Mouse (Mus musculus) CH12F3 (cell line): ENCODE results near the gene Nfasc.

Source experiments
- in situ Hi-C: fragments of 300-500 bp; cut with MboI; formaldehyde crosslinking; loops from 2 replicates; pipeline ENCODE4 v1.14.3; 2020; ENCODE audit warnings: low sequenced_read_pairs

Gene Nfasc

DNA sequence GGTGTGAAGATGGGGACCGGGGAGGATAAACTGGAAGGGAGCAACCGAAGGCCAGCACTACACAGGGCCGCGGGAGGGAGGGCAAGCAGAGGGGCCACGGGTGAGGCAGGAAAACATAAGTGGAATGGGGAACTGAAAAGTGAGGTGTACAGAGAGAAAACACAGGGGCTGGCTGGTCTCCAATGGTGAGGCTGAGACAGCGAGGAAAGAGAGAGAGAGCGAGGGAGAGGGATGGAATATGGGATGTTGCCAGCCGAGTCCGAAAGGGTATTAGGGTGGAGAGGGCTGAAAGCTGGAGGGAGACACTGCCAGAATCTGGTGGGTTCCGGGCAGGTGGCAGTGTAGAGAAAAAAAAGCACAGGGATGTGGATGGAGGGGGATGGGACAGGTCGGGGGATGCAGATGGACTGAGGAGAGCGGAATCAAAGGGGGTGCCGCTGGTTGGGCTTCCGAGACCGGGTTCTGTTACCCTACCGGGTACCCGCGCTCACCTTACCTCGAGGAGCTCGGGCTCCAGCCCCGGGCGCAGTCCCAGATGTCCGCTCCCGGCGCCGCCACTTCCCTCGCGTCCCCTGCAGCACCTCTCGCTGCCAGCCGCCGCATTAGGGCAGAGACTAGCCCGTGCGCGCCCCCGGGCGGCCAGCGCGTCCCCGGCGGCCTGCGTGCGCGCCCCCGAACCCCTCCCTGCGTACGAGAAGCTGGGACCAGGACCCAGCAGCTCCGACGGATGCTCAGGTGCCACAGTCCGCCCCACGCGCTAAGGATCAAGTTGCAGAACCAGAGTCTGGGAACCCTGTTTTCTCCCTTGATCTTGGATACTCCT, at the start of gene Nfasc:
Gene Nfasc, minus strand, starts transcription at position 623 of the 823 bp plus-strand sequence.
- in situ Hi-C loops: no loop called here

DNA sequence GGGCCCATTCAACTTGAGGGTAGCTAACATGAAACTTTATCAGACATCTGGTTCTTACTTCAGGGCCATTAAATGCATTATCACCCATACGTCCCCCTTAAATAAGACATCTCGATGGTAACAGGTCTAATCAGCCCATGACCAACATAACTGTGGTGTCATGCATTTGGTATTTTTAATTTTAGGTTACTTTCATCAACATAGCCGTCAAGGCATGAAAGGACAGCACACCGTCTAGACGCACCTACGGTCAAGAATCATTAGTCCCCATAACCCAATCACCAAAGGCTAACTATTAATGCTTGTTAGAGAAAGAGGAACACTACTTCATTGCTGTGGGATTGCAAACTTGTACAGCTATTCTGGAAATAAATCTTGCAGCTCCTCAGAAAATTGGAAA, 49.5 kb upstream of the Nfasc start:
- in situ Hi-C loops: no loop called here

DNA sequence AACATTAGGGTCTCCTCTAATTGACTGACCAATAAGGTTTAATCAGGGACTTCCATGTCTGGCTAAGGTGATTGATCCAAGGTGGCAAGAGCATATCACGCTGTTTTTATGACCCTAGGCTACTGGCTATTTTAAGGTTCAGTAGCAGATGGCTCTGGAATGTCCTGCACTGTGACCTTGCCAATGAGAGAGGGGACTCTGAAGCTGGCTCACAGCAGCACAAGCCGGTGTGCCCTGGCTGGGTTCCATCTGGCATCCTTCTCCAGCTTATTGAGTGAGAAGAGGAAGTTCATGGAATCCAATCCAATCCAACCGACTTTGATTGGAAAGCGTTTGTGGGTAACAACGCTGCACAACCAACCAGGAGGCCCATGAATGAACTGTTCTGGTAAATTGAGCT, 45.3 kb upstream of the Nfasc start:
- in situ Hi-C loops: no loop called here

DNA sequence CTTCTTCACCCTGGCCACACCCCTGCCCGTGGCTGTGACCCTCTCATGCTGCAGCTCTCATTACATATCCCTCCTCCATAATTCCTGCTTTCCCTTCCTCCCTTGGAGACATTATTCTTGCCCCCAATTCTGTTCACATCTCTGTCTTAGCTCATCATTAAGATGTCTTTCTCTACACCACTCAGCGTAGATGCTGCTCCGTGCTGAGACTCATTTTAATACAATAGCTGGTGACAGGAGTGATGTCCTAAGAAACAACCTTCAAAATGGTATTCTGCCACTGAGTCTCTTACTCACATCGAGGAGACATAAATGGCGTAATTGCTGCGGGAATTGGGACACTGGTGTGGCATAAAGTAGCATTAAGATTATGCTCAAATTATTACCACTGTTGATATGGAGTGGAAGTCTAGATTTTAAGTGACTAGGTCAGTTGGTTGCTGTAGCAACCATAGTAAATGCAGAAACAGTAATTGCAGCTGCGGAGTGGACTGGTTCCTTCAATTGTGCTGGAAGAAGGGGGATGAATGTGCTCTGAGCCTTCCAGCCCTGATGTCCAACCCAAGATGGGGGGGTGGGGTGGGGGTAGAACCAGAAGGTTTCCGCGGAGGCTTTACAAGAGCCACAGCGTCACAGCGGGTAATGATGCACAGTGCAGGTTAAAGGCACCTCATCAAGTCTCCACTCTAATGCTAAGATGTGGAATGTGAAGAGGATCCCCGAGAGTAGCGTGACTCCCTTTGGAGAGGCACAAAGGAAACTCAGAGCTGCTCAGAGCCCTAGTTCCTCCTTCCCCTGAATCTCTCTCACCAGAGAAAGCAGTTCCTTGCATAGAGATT, 40.2 kb upstream of the Nfasc start:
- in situ Hi-C loops: no loop called here

DNA sequence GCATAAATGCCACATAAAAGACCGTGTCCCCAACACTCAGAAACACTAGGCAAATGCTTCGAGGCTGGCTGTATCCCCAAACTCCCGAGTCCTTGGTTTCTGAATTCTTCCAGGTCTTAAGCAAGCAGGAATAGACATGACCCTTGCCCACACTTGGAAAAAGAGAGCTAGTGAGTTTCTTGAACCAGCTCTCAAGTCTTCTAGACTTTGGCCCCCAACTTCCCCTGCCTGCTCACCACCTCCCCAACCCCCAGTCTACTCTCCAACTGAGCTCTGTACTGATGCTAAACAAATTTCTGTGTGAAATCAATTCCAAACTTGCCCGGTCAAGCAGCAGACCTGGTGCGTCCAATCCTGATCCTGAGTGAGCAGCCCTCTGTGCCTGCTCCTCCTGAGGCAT, 39.4 kb upstream of the Nfasc start:
- in situ Hi-C loops: no loop called here

DNA sequence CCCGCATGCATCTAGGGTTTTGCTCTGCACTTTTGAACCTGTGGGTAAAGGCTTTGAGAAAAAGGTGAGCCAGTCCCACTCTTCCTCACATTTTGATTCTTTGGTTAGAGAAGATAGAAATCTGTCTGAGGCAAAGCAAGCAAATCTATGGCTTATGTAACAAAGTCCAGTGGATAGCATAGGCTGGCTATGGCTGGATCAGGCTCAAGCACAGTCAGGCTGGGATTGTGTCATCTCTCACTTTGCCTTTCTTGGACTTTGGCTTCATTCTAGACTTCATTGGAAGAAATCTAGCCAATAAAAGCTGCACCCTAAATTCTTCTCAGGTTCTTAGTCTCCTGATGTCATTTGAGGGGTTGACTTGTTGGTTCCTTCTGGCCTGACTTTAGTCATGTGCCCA, 38.7 kb upstream of the Nfasc start:
- in situ Hi-C loops: no loop called here

DNA sequence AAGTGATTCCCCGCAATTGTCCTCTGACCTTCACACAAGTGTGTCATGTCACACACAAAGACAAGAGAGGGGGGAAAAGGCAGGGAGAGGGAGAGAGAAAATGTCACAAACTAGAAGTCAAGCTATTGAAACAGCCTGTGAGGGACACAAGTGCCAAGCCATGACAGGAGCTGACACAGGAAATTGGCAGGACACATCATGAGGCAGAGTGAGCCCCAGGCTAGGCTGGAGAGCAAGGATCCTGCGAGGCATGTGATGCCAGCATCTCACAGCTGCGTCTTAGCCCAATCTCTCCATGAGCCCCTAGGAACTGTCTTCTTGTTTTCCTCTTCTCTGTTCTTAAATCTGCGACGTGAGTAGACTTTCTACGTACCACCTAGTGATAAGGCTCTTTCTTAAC, 33.4 kb upstream of the Nfasc start:
- in situ Hi-C loops: no loop called here

DNA sequence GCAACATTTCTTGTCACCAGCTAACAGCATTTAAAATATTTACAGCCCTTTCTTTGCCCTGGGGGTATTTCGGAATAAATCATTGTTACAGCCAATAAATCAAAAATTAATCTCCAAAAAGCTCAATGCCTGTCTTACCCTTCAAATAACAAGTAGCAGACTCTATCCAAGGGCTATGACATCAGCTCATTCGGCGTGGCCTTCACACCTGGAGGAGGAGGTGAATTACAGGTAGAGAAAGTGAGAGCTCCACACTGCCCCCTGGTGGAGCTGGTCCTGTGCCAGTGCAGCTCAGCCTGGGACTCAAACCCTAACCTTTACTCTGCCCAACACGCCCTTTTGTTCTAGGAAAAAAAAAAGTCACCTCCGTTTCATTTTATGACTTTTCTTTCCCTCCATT, 29.8 kb upstream of the Nfasc start:
- in situ Hi-C loops: no loop called here

DNA sequence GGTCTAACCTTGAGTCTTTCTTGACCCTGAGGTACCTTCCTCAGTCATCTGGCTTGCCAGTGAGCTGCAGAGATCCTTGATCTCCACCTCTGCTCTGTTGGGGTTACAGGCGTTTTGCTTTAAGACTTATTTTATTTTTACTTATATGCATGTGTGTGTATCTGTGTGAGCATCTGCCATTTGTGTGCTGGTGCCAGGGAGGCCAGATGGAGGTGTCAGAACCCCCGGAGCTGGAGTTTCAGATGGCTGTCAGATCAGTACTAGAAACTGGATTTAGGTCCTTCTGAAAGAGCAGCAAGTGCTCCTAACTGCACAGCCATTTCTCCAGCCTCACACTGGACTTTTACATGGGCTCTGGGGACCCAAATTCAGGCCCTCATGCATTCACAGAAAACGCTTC, 28.0 kb upstream of the Nfasc start:
- in situ Hi-C loops: loop anchor here (10.0 kb wide), 1 partner anchor 205 kb away; no protein-coding TSS in a partner anchor

DNA sequence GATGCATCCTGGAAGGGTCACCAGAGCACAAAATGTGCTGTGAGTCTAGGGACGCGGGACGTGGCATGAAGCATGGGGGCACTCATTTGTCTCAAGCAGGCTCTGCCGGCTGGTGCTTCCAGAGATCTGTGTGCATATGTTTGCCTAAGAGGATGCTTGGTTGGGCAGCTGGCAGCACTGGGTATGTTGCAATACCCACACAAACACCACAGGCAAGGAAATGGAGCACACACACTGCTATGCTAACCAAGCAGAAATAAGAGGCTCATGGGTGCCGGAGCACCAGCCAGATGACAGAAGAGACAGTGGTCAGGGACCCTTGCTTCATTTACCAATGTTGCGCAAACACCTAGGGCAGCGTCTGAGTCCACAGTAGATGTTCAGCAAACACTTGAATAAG, 25.8 kb upstream of the Nfasc start:
- in situ Hi-C loops: loop anchor here (10.0 kb wide), 1 partner anchor 207 kb away; no protein-coding TSS in a partner anchor

DNA sequence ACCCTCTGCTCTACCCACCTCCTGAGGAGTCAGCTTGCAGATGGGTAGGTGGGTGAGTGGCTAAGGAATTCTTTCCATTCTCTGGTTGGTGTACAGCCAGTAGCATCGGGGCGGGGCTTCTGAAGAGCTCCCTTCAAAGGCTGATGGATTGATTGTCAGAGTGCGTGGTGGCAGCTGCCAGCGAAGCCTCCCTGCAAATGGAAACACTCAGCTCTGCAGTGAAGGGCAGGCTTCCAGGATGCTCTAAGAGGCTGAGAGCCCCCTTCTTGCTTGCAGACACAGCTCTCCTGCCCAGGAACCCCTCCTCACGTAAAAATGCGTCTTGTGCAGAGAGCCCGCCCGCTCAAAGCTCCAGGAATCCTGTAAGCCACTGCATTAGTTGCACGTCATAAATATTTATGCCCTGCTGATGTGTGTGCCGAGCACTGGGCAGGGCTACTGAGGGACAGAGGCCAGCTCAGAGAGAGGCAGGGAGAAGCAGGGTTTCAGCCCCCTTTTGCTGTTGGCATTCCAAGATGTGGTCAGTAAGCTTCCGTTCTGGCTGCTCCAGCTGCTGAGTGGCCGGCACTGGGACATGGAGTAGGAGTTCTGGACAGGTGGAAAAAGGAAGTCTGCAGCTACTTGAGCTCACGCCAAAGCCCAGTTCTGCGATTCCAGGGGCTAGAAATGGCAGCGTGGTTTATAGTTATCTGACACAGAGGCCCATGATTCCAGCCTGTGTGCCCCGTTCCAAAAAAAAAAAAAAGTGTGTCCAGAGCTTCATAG, 24.5 kb upstream of the Nfasc start:
- in situ Hi-C loops: loop anchor here (10.0 kb wide), 1 partner anchor 209 kb away; no protein-coding TSS in a partner anchor

DNA sequence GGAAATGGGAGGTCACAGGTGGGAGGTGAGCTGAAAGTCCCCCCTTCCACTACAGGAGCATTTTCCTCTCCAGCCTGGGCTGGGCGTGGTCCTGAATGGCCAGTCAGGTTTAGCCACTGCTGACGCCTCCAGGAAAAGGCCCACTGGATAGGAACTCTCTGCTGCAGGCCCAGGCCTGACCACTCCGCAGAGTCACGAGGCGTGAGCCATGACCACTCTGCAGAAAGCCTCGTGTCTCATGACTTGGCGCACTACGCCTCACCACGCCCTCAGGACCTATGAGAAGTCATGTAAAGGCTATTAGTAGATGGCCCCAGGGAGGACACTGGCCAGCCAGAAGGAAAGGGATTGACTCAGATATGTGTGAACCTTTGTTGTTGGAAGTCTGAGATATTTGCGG, 23.6 kb upstream of the Nfasc start:
- in situ Hi-C loops: loop anchor here (10.0 kb wide), 1 partner anchor 210 kb away; no protein-coding TSS in a partner anchor

DNA sequence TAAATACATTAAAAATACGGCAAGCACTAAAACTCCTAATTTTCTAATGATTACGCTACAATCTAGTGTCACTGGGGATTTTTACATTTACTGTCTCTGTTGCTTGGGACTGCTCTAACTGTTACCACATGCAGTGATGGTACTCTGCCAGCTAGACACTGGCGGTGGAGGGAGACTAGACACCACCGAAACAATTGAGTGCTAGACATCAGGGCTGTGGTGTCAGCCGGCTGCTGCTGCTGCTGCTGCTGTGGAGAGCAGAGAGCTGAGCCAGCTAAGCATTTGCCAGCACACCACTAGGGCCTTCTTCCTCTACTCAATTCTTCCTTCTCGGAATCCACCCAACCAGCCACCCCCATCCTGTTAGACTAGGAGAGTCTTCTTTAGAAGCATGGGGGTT, 17.8 kb upstream of the Nfasc start:
- in situ Hi-C loops: no loop called here

DNA sequence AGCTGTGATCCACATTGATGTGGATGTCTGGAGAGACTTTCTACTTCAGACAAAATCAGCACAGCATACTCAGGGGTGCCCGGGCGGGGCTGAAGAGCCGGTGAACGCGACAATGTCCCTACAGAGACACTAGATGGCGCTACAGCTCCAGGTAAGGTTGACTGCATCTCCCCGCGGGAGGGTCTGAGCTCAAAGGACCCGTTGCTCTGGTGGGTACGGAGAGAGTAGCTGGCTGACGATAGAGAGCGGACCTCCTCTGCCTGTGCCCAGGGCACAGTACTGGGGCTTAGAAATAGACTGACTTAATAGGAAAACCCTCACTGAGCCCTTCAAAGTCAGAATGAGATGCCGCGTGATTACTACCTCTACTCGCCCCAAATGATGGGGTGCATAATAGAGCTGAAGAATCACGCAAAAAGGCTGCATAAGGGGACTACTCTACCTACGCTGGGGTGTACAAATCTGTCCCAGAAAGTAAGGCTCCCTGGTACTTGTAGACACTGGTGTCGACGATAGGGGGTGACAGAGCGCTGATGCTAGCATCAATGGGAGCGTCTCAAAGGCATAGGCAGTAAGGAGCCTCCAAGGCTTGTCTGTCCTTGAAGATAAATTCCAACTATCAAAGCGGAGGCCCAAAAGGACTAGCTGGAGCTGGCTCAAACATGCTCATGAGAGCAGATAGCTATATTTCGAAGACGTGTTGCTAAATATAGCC, 17.2 kb upstream of the Nfasc start:
- in situ Hi-C loops: no loop called here

DNA sequence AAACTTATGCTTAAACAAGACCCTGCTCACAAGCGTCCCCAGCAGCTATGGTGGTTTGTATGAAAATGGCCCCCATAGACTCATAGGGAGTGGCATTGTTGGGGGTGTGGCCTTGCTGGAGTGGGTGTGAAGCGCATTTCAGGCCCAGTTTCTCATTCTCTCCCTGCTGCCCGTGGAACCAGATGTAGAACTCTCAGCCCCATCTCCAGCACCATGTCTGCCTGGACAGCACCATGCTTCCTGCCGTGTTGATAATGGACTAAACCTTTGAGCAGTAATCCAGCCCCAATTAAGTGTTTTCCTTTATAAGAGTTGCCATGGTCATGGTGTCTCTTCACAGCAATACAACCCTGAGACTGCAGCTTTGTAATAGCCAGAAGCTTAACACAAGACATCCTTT, 13.6 kb upstream of the Nfasc start:
- in situ Hi-C loops: no loop called here

DNA sequence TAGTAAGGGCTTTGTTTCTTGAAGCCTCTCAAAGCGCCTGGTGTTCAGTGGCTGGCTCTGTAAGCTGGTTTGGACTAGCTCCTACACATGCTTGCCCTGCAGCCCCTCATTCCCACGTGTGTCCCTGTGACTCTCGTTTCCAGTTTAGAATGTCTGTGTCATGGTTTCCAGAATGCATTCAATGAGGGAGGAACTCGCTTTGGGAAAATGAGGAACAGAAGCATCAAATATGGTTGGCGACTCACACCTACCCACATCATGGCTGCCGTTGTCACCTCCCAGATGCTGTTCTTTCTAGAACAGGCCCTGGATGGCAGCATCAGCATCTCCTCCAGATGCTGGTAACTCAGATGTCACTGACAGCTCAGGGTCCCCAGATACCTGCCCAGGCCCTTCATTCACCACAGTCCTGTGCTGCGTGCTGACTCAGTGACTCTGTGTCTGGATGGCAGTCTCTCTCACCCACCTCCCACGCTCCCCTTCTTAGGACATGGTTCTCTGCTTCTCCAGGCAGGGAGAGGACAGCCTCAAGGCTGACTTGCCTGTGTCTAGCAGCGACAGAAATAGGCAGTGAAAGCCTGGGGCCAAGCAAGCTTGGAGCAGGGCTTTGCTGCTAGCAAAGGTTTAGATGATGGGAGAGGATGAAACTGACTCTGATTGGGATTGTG, 7.8 kb upstream of the Nfasc start:
- in situ Hi-C loops: no loop called here

DNA sequence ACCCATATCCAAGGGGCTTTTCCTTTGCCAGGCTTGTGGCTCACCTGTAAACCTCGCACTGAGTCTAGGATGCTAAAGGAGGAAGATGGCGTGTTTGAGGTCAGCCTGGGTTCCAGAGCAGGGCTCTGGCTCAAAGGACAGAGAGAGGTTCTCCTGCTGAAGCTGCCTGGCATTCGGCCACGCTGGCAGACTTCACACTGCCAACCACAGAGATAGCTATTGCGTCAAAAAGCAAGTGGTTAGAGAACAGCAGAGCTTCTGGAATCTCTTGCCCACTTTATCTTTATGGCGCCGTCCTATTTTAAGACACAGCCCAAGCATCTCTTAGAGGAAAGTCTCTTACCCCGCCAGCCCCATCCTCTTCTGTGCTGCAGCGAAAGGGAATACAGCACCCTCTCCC, 4.7 kb upstream of the Nfasc start:
- in situ Hi-C loops: no loop called here

DNA sequence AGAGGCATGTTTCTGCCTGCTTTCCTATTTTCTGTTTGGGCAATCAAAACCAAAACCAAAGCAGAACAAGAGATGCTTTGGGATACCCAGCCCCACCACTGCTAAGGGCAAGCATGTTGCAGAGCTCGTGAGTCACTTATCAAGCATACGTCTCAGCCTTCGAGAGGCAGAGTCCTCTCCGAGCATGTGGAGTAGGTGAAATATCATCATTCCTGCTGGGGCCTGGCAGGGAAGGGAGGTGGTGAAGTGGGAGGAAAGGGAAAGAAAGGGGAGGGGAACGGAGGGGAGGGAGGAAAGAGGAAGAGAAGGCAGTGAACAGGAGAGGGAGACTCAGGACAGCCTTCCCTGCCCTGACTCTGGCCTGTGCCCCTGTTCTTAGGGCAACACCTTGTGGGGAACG, 4.0 kb upstream of the Nfasc start:
- in situ Hi-C loops: no loop called here

DNA sequence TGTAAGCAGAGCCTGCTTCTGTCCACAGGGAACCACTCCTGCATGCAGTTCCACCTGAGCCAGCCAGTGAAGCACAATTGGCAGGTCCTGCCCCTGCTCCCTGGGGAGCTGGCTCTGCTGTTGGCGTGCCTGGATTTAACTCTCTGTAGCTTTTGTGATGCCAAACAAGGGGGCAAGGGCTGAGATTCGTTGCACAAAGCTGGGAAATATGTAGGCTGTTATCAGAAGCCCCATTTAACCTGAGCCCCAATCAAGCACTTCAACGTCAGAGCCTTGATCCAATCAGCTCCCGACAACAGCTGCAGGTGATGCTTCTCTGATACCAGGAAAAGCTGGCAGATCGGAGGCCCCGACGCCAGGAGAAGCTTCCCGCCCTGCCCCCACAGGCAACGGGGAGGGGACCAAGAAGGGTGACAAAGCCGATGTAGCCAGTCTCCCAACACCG, 2.5 kb downstream of the Nfasc start:
- in situ Hi-C loops: no loop called here

DNA sequence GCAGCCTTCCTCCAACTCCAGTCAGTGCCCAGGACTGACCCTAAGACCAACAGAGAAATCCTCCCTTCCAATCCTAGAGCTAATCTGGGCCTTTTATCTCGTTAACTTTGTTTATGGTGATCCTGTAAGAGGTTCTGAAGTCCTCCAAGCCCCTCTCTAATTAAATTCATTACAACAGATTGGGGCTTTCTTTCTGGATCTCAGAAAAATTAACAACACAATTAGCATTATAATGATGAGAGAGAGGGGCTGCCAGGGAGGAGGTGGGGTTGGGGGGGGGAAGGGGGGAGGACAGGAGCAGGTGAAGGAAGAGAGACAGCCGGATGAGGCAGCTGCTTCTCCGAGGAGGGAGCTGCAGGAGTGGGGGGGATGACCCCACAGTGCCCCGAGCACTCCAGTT, 5.4 kb downstream of the Nfasc start:
- in situ Hi-C loops: no loop called here
